Mouse (Mus musculus): ENCODE measurements around the gene Rbbp9. TPM values are rescaled to one million over a fixed set of nuclear protein-coding genes. Genes with fewer than 3 reads are reported as not detected.

Rbbp9 gene
- total RNA-seq, 4 experiments from 2014 or later, result 27.7 to 40.8 (median 33.8) TPM

Other genes with a start within 250 kb of the Rbbp9 start
- gene Ovol2, start 218.7 kb downstream of the Rbbp9 start, total RNA-seq (2022), result not detected
- 10 to 100 TPM; 26.2 to 34.0 (median 31.5) TPM for gene Kat14, start 181.9 kb downstream of the Rbbp9 start, total RNA-seq (2022)
- gene Pet117, start 181.9 kb downstream of the Rbbp9 start, total RNA-seq (2022), result 10 to 100 TPM in 2 of 4 experiments, 1 to 10 TPM in 2; 7.0 to 12.5 (median 9.8) TPM
- 10 to 100 TPM in 1 of 4 experiments, 1 to 10 TPM in 3; 3.6 to 18.8 (median 6.8) TPM for gene Dzank1, start 23.5 kb downstream of the Rbbp9 start, total RNA-seq (2022)
- 10 to 100 TPM; 18.7 to 29.2 (median 24.9) TPM for gene Polr3f, start 23.2 kb downstream of the Rbbp9 start, total RNA-seq (2022)
- 100 to 1,000 TPM in 3 of 4 experiments, 10 to 100 TPM in 1; 95.4 to 103 (median 102) TPM for gene Sec23b, start 5.4 kb upstream of the Rbbp9 start, total RNA-seq (2022)
- gene Smim26, start 43.2 kb upstream of the Rbbp9 start, total RNA-seq (2022), result 10 to 100 TPM; 54.5 to 73.8 (median 63.8) TPM
- 10 to 100 TPM; 18.9 to 30.6 (median 23.7) TPM for gene Dtd1, start 49.0 kb upstream of the Rbbp9 start, total RNA-seq (2022)